Mouse (Mus musculus): Measurements from ENCODE around the gene Shank3. TPM values are rescaled to one million over a fixed set of nuclear protein-coding genes. Genes with fewer than 3 reads are reported as not detected.

Gene Shank3
- polyA plus RNA-seq, 1 experiment = 10.2 TPM

- no peak overlapping the region for H3K27ac ChIP-seq (ENCODE audit: insufficient read depth, low read depth, low read length)
- TF ChIP-seq POLR2A (IDR thresholded peaks at IDR 0.05; ENCODE audit: low read depth, low read length) (no peak), CTCF (IDR thresholded peaks at IDR 0.05; ENCODE audit: extremely low read depth, insufficient read length, insufficient replicate concordance, low read depth, low read length) (no peak)
- H3K4me3 ChIP-seq (ENCODE audit: low read depth, low read length) = no peak overlapping the region
- 71% methylated on average over 12 of the region's 12 CpGs for WGBS
- H3K36me3 ChIP-seq (ENCODE audit: control insufficient read depth, insufficient read depth, low read length) = no peaks in the 10 kb centered on the region
- H3K27me3 ChIP-seq (ENCODE audit: control insufficient read depth, insufficient read depth, low read length) = no peaks in the 10 kb centered on the region
- no peaks in the 10 kb centered on the region for H3K4me1 ChIP-seq (ENCODE audit: control insufficient read depth, insufficient read depth, insufficient read length, low read length)
These were observed 106.6 kb downstream of the Shank3 start for GRCm38 (mm10) chr15:89605822-89606570.

DNA sequence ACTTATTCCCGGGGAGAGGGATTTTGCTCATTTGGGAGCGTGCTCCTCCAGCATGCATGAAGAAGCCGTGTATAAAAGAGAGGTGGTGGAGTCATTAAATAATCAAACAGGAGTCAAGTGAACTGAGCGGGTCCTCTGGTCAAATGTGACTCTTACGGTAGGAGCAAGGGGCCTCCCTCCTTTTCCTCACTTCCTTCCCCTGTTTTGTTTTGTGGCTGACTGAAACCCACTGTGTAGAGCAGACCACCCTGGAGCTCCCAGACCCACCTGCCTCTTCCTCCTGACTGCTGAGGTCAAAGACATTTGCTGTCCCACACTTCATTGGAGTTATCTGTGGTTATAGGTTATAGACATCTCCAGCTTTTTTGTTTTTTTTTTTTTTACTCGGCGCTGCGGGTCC is 108.1 kb downstream of the Shank3 start:
- TF ChIP-seq POLR2A (IDR thresholded peaks at IDR 0.05; ENCODE audit: low read depth, low read length) (no peak), CTCF (IDR thresholded peaks at IDR 0.05; ENCODE audit: extremely low read depth, insufficient read length, insufficient replicate concordance, low read depth, low read length) (no peak)
- Histone ChIP-seq H3K4me3 (ENCODE audit: low read depth, low read length) (no peak overlapping the region), H3K27me3 (ENCODE audit: control insufficient read depth, insufficient read depth, low read length) (no peaks in the 10 kb centered on the region), H3K4me1 (ENCODE audit: control insufficient read depth, insufficient read depth, insufficient read length, low read length) (no peaks in the 10 kb centered on the region), H3K36me3 (ENCODE audit: control insufficient read depth, insufficient read depth, low read length) (no peaks in the 10 kb centered on the region), H3K27ac (ENCODE audit: insufficient read depth, low read depth, low read length) (no peak overlapping the region)
- 73% methylated on average over 8 of the region's 8 CpGs for WGBS

- no peaks in the 10 kb centered on the region for H3K27me3 ChIP-seq (ENCODE audit: control insufficient read depth, insufficient read depth, low read length)
- H3K27ac ChIP-seq (ENCODE audit: insufficient read depth, low read depth, low read length) = no peak overlapping the region
- no peak overlapping the region for H3K4me3 ChIP-seq (ENCODE audit: low read depth, low read length)
- 69% methylated on average over 9 of the region's 9 CpGs for WGBS
- no peaks in the 10 kb centered on the region for H3K4me1 ChIP-seq (ENCODE audit: control insufficient read depth, insufficient read depth, insufficient read length, low read length)
- H3K36me3 ChIP-seq (ENCODE audit: control insufficient read depth, insufficient read depth, low read length) = no peaks in the 10 kb centered on the region
- no peak for TF ChIP-seq POLR2A (IDR thresholded peaks at IDR 0.05; ENCODE audit: low read depth, low read length)
- no peak for TF ChIP-seq CTCF (IDR thresholded peaks at IDR 0.05; ENCODE audit: extremely low read depth, insufficient read length, insufficient replicate concordance, low read depth, low read length)
These were observed 108.5 kb downstream of the Shank3 start for GRCm38 (mm10) chr15:89607888-89608287.

Other genes with a start within 250 kb of the Shank3 start
- gene Sbf1, start 184.3 kb upstream of the Shank3 start, polyA plus RNA-seq (2012; rRNA removed) = 123 and 189 TPM in 2 replicates
- gene Adm2, start 176.9 kb upstream of the Shank3 start, polyA plus RNA-seq (2012; rRNA removed) = 0.98 and 5.4 TPM in 2 replicates
- gene Miox, start 165.2 kb upstream of the Shank3 start, polyA plus RNA-seq (2012; rRNA removed) = 0.10 and 0.43 TPM in 2 replicates
- gene Lmf2, start 144.0 kb upstream of the Shank3 start, polyA plus RNA-seq (2012; rRNA removed) = 22.8 and 33.3 TPM in 2 replicates
- gene Ncaph2, start 143.9 kb upstream of the Shank3 start, polyA plus RNA-seq (2012; rRNA removed) = 56.8 and 149 TPM in 2 replicates
- 239 and 317 TPM in 2 replicates for gene Sco2, start 125.8 kb upstream of the Shank3 start, polyA plus RNA-seq (2012; rRNA removed)
- 114 and 152 TPM in 2 replicates for gene Tymp, start 122.6 kb upstream of the Shank3 start, polyA plus RNA-seq (2012; rRNA removed)
- gene Odf3b, start 120.3 kb upstream of the Shank3 start, polyA plus RNA-seq (2012; rRNA removed) = 46.1 and 142 TPM in 2 replicates
- 1.1 and 1.4 TPM in 2 replicates for gene Klhdc7b, start 114.7 kb upstream of the Shank3 start, polyA plus RNA-seq (2012; rRNA removed)
- 0.60 and 0.93 TPM in 2 replicates for gene Syce3, start 89.1 kb upstream of the Shank3 start, polyA plus RNA-seq (2012; rRNA removed)
- gene Cpt1b, start 73.8 kb upstream of the Shank3 start, polyA plus RNA-seq (2012; rRNA removed) = 1.4 and 3.4 TPM in 2 replicates
- gene C730034F03Rik, start 70.0 kb upstream of the Shank3 start, polyA plus RNA-seq (2012; rRNA removed) = 0.17 and 0.76 TPM in 2 replicates
- 3.0 and 5.0 TPM in 2 replicates for gene Gm44502, start 69.9 kb upstream of the Shank3 start, polyA plus RNA-seq (2012; rRNA removed)
- 45.6 and 104 TPM in 2 replicates for gene Chkb, start 69.7 kb upstream of the Shank3 start, polyA plus RNA-seq (2012; rRNA removed)
- 0.53 and 0.65 TPM in 2 replicates for gene Mapk8ip2, start 45.7 kb upstream of the Shank3 start, polyA plus RNA-seq (2012; rRNA removed)
- gene Arsa, start 22.2 kb upstream of the Shank3 start, polyA plus RNA-seq (2012; rRNA removed) = 15.6 and 30.4 TPM in 2 replicates
- 0.19 and 0.56 TPM in 2 replicates for gene Acr, start 68.7 kb downstream of the Shank3 start, polyA plus RNA-seq (2012; rRNA removed)
- 2.4 and 3.1 TPM in 2 replicates for gene Rabl2, start 92.3 kb downstream of the Shank3 start, polyA plus RNA-seq (2012; rRNA removed)